13 mouse cellular contexts compared by ENCODE assay signal in genomic region chr6:39875186-39875585, GRCm38 (mm10). TPM values are rescaled to one million over a fixed set of nuclear protein-coding genes. Genes with fewer than 3 reads are reported as not detected.
A peak's percentile ranks its signal among the peaks of the same experiment; 100 is the strongest.
DNase-seq lines count a peak whose midpoint lies in the region; ATAC-seq lines count a peak whose summit lies in the region.
"Had no signal": no experiment of that assay in that cellular context is flagged by ENCODE, and none has a peak within 500 bp of the region (broad histone marks: within the 10 kb centered on the region; RNA-seq: fewer than 3 reads in every experiment).

No protein-coding gene starts in this region.

- peak overlapping the region; percentile 77 for H3K4me3 ChIP-seq in hindbrain, embryonic 10.5 days
- H3K4me3 ChIP-seq in midbrain, embryonic 12.5 days: peak overlapping the region; percentile 66
- H3K4me3 ChIP-seq in heart, embryonic 12.5 days: no peak overlapping the region
- H3K4me3 ChIP-seq: erythroblast, embryonic 14.5 days; heart, adult 2 months had no signal

- ATAC-seq in midbrain, embryonic 12.5 days (ENCODE audit: low FRiP score, low read depth): no peak
- no peak for ATAC-seq in heart, embryonic 12.5 days (ENCODE audit: insufficient number of reproducible peaks, low FRiP score)

- no peak overlapping the region for H3K27ac ChIP-seq in hindbrain, embryonic 10.5 days
- H3K27ac ChIP-seq in midbrain, embryonic 12.5 days (replicated peaks): peak overlapping the region; percentile 49; the same call in 1 of the 2 replicates
- no peak overlapping the region for H3K27ac ChIP-seq in heart, embryonic 12.5 days (ENCODE audit: poor library complexity, severe bottlenecking)
- H3K27ac ChIP-seq: heart, adult 2 months had no signal

- H3K9ac ChIP-seq in midbrain, embryonic 12.5 days (replicated peaks): peak overlapping the region; percentile 28; the same call in 1 of the 2 replicates
- no peak overlapping the region for H3K9ac ChIP-seq in heart, embryonic 12.5 days

- H3K27me3 ChIP-seq in hindbrain, embryonic 10.5 days (ENCODE audit: insufficient read depth, poor library complexity, severe bottlenecking): peaks cover 46% of the 10 kb centered on the region
- no peaks in the 10 kb centered on the region for H3K27me3 ChIP-seq in midbrain, embryonic 12.5 days
- peaks cover 61% of the 10 kb centered on the region for H3K27me3 ChIP-seq in heart, embryonic 12.5 days (replicated peaks)

- 42% methylated on average over 4 of the region's 4 CpGs for whole genome bisulfite sequencing in hindbrain, embryonic 10.5 days
- 32% methylated on average over 4 of the region's 4 CpGs for WGBS in midbrain, embryonic 12.5 days
- 69% methylated on average over 4 of the region's 4 CpGs for WGBS in heart, embryonic 12.5 days

- no peaks in the 10 kb centered on the region for H3K9me3 ChIP-seq in hindbrain, embryonic 10.5 days
- no peaks in the 10 kb centered on the region for H3K9me3 ChIP-seq in midbrain, embryonic 12.5 days
- no peaks in the 10 kb centered on the region for H3K9me3 ChIP-seq in heart, embryonic 12.5 days (replicated peaks)

- peak overlapping the region; percentile 90 for H3K4me2 ChIP-seq in midbrain, embryonic 12.5 days (replicated peaks)
- no peak overlapping the region for H3K4me2 ChIP-seq in heart, embryonic 12.5 days

- no peaks in the 10 kb centered on the region for H3K36me3 ChIP-seq in hindbrain, embryonic 10.5 days
- H3K36me3 ChIP-seq in midbrain, embryonic 12.5 days: no peaks in the 10 kb centered on the region
- H3K36me3 ChIP-seq in heart, embryonic 12.5 days: no peaks in the 10 kb centered on the region

- peak; percentile 46 to 62 for DNase-seq in cerebellum, postnatal 10 days
- no peak for DNase-seq in cerebellum, adult 11 months
- peak; percentile 8 for DNase-seq in R1 (ENCODE audit: low read depth, low spot score)
- peak; percentile 43 for DNase-seq in hindbrain, embryonic 10.5 days (ENCODE audit: low spot score)
- no peak for DNase-seq in gastrocnemius, adult 8-10 months (ENCODE audit: low spot score in 2 of 2)
- no peak for DNase-seq in frontal cortex, postnatal 14 days (ENCODE audit: low spot score in 2 of 2)
- DNase-seq: adrenal gland, adult 8-10 months; heart, adult 2 months; kidney, postnatal 25 days had no signal

- H3K4me1 ChIP-seq in hindbrain, embryonic 10.5 days (replicated peaks): peaks cover 51% of the 10 kb centered on the region
- peaks cover 18% of the 10 kb centered on the region for H3K4me1 ChIP-seq in midbrain, embryonic 12.5 days
- peaks cover 25% of the 10 kb centered on the region; the same call in 1 of the 2 replicates for H3K4me1 ChIP-seq in heart, embryonic 12.5 days (replicated peaks)

RNA-seq across cellular contexts. Expression of gene Tmem178b, which starts 2.1 kb away (rescaled TPM):
- polyA plus RNA-seq in hindbrain, embryonic 10.5 days (2016; fragmentation: Nextera tagmentation; extraction: Ambion mirVana): 2.8 and 7.0 TPM in 2 replicates
- 18.2 and 18.8 TPM in 2 replicates for polyA plus RNA-seq in midbrain, embryonic 12.5 days (2016; fragmentation: Nextera tagmentation; extraction: Ambion mirVana)
- total RNA-seq in gastrocnemius, adult 8-10 months (2022): 1 to 10 TPM in 1 of 4 experiments, under 1 TPM in 3; 0.34 to 1.1 (median 0.47) TPM
- 0.05 TPM in 2 replicates for polyA plus RNA-seq in heart, embryonic 12.5 days (2016; fragmentation: Nextera tagmentation; extraction: Ambion mirVana)
- total RNA-seq: neutrophil, adult 5-6 weeks had no signal
- polyA plus RNA-seq: erythroblast, embryonic 14.5 days had no signal

Comparison
In these comparisons a context has a peak if more than half of its experiments do, and no peak if none do; other contexts are left out.
1. DNase-seq: peak in cerebellum, postnatal 10 days (2 of 2), R1 (single experiment) and hindbrain, embryonic 10.5 days (single experiment); none in cerebellum, adult 11 months (single experiment), gastrocnemius, adult 8-10 months (0 of 2) and frontal cortex, postnatal 14 days (0 of 2).